Mouse (Mus musculus) heart, postnatal 0 days (tissue): Measurements from ENCODE around the gene Tmsb4x. TPM values are rescaled to one million over a fixed set of nuclear protein-coding genes. Genes with fewer than 3 reads are reported as not detected.

Experiments used
- ATAC-seq: fragments of 200-750 bp; cut with Nextera tagmentation; 2 replicates; pipeline ENCODE4 v1.8.0; 2017; ENCODE audit warnings: low read depth, moderate number of reproducible peaks, moderate library complexity; ENCODE audit not compliant: insufficient read depth
- DNase-seq: peaks from one replicate; pipeline ENCODE4 v3.0.0-alpha.2; 2016; ENCODE audit warnings: low spot score
- H3K27ac ChIP-seq: fragments of 300-500 bp; sonication (generic); 2 replicates; pipeline ENCODE4 v1.5.1; 2014; ENCODE audit warnings: low read depth, mild to moderate bottlenecking
- H3K27me3 ChIP-seq: fragments of 300-500 bp; sonication (generic); 2 replicates; pipeline ENCODE4 v1.6.1; 2014; ENCODE audit warnings: low read length, mixed read lengths; ENCODE audit not compliant: control insufficient read depth, insufficient read depth
- H3K36me3 ChIP-seq: fragments of 300-500 bp; sonication (generic); replicated peaks from 2 replicates; pipeline ENCODE4 v1.6.1; 2014; ENCODE audit warnings: low read length, mixed read lengths; ENCODE audit not compliant: control insufficient read depth, insufficient read depth
- H3K4me1 ChIP-seq: fragments of 300-500 bp; sonication (generic); 2 replicates; pipeline ENCODE4 v1.6.1; 2014; ENCODE audit warnings: antibody characterized with exemption; ENCODE audit not compliant: control insufficient read depth, insufficient read depth
- H3K4me2 ChIP-seq: fragments of 300-500 bp; sonication (generic); 2 replicates; pipeline ENCODE4 v1.6.1; 2014; ENCODE audit warnings: low read depth, mild to moderate bottlenecking, low read length, moderate library complexity
- H3K4me3 ChIP-seq: fragments of 300-500 bp; sonication (generic); 2 replicates; pipeline ENCODE4 v1.5.1; 2014; ENCODE audit warnings: low read depth, low read length
- H3K9ac ChIP-seq: fragments of 300-500 bp; sonication (generic); replicated peaks from 2 replicates; pipeline ENCODE4 v1.6.1; 2014; ENCODE audit warnings: low read depth, low read length, mixed read lengths
- H3K9me3 ChIP-seq: fragments of 300-500 bp; sonication (generic); replicated peaks from 2 replicates; pipeline ENCODE4 v1.6.1; 2016; ENCODE audit warnings: low read length; ENCODE audit not compliant: control insufficient read depth
- CTCF ChIP-seq: IDR thresholded peaks from 2 replicates; pipeline ENCODE4 v1.5.1; 2016; ENCODE audit warnings: antibody characterized with exemption, control low read depth, low read depth
- EP300 ChIP-seq: IDR thresholded peaks from 2 replicates; pipeline ENCODE4 v1.6.1; 2016; ENCODE audit warnings: antibody characterized with exemption, low read depth
- WGBS: fragments of 180-500 bp; shearing (Covaris S2); extraction: QIAGEN DNeasy Blood & Tissue Kit; methylation state at CpG from one replicate; pipeline ENCODE4 v1.1.7; 2014; 5-methylcytosine and 5-hydroxymethylcytosine counted together
- polyA plus RNA-seq: library from polyadenylated mRNA; unstranded; fragments of >200 nt; fragmentation: Nextera tagmentation; extraction: Ambion mirVana; gene quantifications from 2 replicates; pipeline ENCODE4 v1.2.1, GENCODE M21; 2015
- total RNA-seq: library from RNA; depleted of rRNA; stranded (reverse); fragments of >200 nt; gene quantifications from 2 replicates; pipeline ENCODE4 v1.2.3, GENCODE M21; 2014; ENCODE audit warnings: low replicate concordance

Gene Tmsb4x
- total and polyA plus RNA-seq, 2 experiments from 2014 or later = 525 to 2,040 TPM

GRCm38 (mm10) chrX:167205813-167206520, 3.1 kb downstream of the Tmsb4x start:
- WGBS = 36% methylated on average over 8 of the region's 8 CpGs
- H3K4me1 ChIP-seq = peaks cover 3% of the 10 kb centered on the region; the same call in 1 of the 2 replicates
- TF ChIP-seq EP300 (no peak), CTCF (no peak)
- peaks cover 9% of the 10 kb centered on the region; the same call in 1 of the 2 replicates for H3K36me3 ChIP-seq
- no peaks in the 10 kb centered on the region for H3K27me3 ChIP-seq
- no peak overlapping the region for H3K9ac ChIP-seq
- H3K27ac ChIP-seq = no peak overlapping the region; the same call in 1 of the 2 replicates
- ATAC-seq (no peak), DNase-seq (no peak)
- no peak overlapping the region for H3K4me3 ChIP-seq
- no peak overlapping the region for H3K4me2 ChIP-seq
- H3K9me3 ChIP-seq = no peaks in the 10 kb centered on the region

DNA sequence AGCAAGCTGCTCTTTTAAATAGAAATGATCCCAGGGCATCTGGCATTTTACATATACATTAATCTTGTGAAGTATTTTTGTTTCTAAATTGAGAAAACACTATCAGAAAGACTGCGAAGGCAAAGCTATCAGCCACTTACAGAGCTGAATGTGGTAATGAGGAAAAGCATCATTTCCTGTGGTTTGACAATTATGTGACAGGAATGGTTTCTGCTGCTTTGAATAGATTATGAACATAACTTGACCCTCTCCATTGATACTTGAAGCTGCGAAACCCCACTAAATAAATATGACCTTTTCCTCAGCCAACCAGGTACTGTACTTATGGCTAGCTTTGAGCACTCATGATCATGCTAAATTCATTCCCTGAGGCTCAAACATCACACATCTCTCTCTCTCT, 7.8 kb downstream of the Tmsb4x start:
- WGBS = 47% methylated on average over 2 of the region's 2 CpGs
- no peaks in the 10 kb centered on the region for H3K4me1 ChIP-seq
- no peak overlapping the region for H3K4me2 ChIP-seq
- H3K27ac ChIP-seq = no peak overlapping the region
- no peaks in the 10 kb centered on the region for H3K27me3 ChIP-seq
- DNase-seq (no peak), ATAC-seq (no peak)
- H3K9me3 ChIP-seq = no peaks in the 10 kb centered on the region
- no peak overlapping the region for H3K9ac ChIP-seq
- H3K36me3 ChIP-seq = no peaks in the 10 kb centered on the region; the same call in 1 of the 2 replicates
- TF ChIP-seq EP300 (no peak), CTCF (no peak)
- H3K4me3 ChIP-seq = no peak overlapping the region

DNA sequence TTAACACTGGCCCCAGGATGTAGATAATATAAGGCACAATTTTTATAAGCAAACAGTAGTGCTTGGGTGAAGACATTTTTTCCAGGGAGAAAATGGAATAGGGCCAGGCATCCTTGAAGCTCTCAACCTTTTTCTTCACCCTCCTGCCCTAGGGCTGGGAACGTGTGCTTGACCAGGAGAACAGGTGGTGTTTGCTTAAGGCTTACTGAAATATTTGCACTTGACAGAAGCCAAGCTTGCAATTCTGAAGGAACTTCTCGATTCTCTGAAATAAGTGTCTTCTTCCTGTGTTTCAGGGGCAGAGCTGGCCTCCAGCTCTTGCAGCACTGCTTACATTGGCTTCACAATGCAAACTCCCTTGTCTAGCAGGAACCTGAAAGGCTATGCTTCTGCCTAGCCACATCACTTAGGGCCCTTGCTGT, 13.9 kb downstream of the Tmsb4x start:
- no peak overlapping the region for H3K27ac ChIP-seq
- H3K4me2 ChIP-seq = no peak overlapping the region
- ATAC-seq (no peak), DNase-seq (no peak)
- no peak for TF ChIP-seq CTCF
- no peak for TF ChIP-seq EP300
- H3K4me3 ChIP-seq = no peak overlapping the region
- 43% methylated on average over 2 of the region's 2 CpGs for WGBS
- H3K9me3 ChIP-seq = no peaks in the 10 kb centered on the region
- no peaks in the 10 kb centered on the region for H3K4me1 ChIP-seq
- no peaks in the 10 kb centered on the region for H3K27me3 ChIP-seq
- H3K9ac ChIP-seq = no peak overlapping the region
- no peaks in the 10 kb centered on the region for H3K36me3 ChIP-seq

- ATAC-seq (no peak), DNase-seq (no peak)
- H3K27me3 ChIP-seq = no peaks in the 10 kb centered on the region
- no peak overlapping the region for H3K9ac ChIP-seq
- no peaks in the 10 kb centered on the region for H3K9me3 ChIP-seq
- no peak overlapping the region for H3K4me2 ChIP-seq
- WGBS = 45% methylated on average over 2 of the region's 2 CpGs
- H3K27ac ChIP-seq = no peak overlapping the region
- TF ChIP-seq CTCF (no peak), EP300 (no peak)
- H3K36me3 ChIP-seq = no peaks in the 10 kb centered on the region
- no peak overlapping the region for H3K4me3 ChIP-seq
- no peaks in the 10 kb centered on the region; the same call in 1 of the 2 replicates for H3K4me1 ChIP-seq
These were observed 22.8 kb downstream of the Tmsb4x start for GRCm38 (mm10) chrX:167186306-167186705.

DNA sequence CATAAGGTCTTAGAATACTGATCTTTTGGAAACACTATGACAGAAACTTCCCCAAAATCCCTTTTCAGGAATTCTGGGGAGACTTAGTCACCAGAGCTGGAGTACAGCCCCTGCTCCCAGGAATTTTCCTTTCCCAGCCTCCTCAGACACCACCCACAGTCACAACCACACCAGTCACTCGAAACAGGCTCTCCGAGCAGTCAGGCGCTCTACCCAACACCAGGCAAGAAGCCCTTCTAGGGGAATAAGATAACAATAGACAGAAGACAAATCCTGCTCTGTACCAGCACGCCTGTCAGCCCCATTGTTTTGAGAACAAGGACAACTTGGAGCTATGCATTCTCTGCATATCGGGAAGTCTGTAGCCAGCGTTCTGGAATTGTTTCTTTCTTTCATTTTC, 25.6 kb downstream of the Tmsb4x start:
- TF ChIP-seq EP300 (no peak), CTCF (no peak)
- H3K4me2 ChIP-seq = peak overlapping the region; percentile 33

GRCm38 (mm10) chrX:167182411-167182810, 26.7 kb downstream of the Tmsb4x start:
- H3K36me3 ChIP-seq = no peaks in the 10 kb centered on the region
- no peak overlapping the region; the same call in 1 of the 2 replicates for H3K27ac ChIP-seq
- no peak overlapping the region for H3K4me2 ChIP-seq
- no peaks in the 10 kb centered on the region for H3K27me3 ChIP-seq
- H3K9ac ChIP-seq = no peak overlapping the region
- DNase-seq = no peak
- no peak for ATAC-seq
- TF ChIP-seq EP300 = no peak
- TF ChIP-seq CTCF = no peak
- H3K4me3 ChIP-seq = no peak overlapping the region
- no peaks in the 10 kb centered on the region for H3K9me3 ChIP-seq
- WGBS = 68% methylated on average over 5 of the region's 5 CpGs
- H3K4me1 ChIP-seq = no peaks in the 10 kb centered on the region; the same call in 1 of the 2 replicates

More for the DNA sequence above, 25.6 kb downstream of the Tmsb4x start:
- peak overlapping the region; percentile 40 for H3K9ac ChIP-seq
- no peak overlapping the region for H3K4me3 ChIP-seq
- ATAC-seq (peak; percentile 83), DNase-seq (peak; percentile 25)
- H3K4me1 ChIP-seq = no peaks in the 10 kb centered on the region; the same call in 1 of the 2 replicates
- no peaks in the 10 kb centered on the region for H3K9me3 ChIP-seq
- no peaks in the 10 kb centered on the region for H3K27me3 ChIP-seq
- 23% methylated on average over 6 of the region's 6 CpGs for WGBS
- H3K36me3 ChIP-seq = no peaks in the 10 kb centered on the region
- H3K27ac ChIP-seq = peak overlapping the region; percentile 78
